Mouse (Mus musculus): ENCODE measurements around the gene Pradc1.
"Not testable (repeated sequence)": the region's sequence is repeated elsewhere in the genome, so short reads cannot be mapped to it uniquely, and the experiment has no call there.

Pradc1 gene

DNA sequence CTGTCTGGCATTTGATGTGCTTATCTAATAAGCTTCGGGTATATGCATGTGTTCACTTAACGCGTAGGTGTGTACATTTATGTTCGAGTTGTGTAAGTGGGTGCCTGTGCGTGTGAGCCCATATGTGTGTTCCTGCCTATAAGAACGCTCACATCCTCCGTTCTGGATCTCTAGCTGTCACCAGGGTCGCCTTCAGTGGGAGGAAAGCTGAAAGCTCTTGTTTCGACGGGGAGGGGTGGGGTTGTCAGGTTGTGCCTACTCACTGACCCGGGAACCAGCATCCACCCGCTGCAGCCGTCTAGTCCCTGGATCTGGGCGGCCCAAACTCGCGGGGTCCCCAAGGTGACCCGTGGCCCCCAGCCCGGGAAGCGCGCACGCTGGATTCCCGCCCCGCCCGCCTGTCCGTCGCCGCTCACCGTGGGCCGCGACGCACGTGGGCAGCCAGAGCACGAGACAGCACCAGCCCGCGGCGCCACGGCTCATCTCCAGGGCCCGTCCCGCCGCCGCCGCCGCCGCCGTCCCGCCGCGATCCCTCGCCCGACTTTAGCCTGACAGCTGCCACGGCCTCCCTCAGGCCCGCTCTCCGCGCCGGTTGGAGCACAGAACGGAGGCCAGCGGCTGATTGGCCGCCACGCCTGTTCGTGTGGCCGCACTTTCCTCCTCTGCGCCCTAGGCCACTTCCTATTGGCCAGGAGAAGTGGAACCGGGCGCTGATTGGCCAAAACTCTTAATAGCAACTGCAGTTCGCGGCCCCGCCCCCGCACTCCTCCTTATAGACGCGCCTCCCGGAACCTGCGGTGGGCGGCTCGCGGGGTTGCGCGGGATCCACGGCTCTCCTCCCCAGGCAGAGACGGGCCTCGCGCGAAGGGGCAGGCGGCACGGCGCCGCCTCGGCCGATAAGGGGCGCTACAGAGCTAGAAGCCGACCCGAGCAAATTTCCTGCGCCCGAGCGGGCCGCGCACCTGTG, 790 bp downstream of the Pradc1 start, which contains the start of gene Cct7:
Gene Cct7 (plus strand): TSS at position 818 of the 967 bp plus-strand sequence.
- DNase-seq (ENCODE audit: low spot score in 2 of 2) = peak; percentile 100

DNA sequence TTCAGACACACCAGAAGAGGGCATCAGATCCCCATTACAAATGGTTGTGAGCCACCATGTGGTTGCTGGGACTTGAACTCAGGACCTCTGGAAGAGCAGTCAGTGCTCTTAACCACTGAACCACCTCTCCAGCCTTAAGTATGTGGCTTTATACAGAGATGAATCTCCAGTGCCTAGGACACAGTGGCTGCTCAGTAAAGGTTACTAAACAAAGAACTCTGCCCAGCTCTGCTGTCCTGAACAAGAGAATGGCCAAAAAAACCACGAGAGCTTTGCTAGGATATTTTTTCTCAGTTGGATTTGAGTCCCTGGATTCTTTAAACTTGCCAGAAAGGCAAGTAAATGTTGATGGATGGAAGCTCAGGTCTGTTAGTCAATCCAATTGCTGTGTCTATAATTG, 1.6 kb downstream of the Pradc1 start:
- DNase-seq (ENCODE audit: low spot score in 2 of 2) = not testable (repeated sequence)

DNA sequence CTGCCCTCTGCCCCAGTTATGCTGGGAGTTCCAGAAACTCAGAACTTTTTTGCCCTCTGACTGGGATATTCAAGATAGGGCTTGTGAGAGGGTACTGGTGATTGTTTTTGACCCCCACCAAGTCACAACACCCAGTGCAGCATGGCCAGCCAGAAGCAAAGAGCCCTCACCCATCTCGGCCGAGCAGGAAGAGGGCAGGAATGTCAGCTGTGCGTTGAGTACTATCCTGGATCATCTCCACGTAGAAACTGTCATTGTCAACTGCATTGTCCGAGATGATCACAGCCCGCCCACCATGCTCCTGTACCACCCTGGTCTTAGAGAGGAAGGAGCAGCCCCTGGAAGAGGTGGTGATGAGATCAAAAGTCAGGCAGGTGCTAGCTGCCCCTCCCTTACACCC, 4.4 kb downstream of the Pradc1 start:
- no peak for DNase-seq (ENCODE audit: low spot score in 2 of 2)

DNA sequence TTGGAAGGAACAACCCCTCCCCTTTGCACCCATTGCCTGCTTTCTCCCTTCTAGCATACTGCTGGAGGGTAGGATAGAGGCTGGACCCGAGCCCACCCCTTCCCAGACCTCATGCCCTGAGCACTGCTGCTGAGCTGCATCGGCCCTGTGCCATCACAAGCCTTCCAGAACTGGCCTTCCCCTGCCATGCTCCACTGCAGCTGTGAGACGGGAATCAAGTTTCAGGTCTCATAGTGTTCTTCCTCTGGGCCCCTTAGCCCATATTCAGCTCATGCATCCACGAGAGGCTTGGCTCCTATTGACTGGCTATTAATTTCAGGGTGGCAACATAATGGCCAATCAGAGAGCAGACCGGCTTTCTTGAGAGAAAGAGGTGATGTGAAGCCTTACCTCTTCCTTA, 6.5 kb downstream of the Pradc1 start:
- DNase-seq (ENCODE audit: low spot score in 2 of 2) = no peak

DNA sequence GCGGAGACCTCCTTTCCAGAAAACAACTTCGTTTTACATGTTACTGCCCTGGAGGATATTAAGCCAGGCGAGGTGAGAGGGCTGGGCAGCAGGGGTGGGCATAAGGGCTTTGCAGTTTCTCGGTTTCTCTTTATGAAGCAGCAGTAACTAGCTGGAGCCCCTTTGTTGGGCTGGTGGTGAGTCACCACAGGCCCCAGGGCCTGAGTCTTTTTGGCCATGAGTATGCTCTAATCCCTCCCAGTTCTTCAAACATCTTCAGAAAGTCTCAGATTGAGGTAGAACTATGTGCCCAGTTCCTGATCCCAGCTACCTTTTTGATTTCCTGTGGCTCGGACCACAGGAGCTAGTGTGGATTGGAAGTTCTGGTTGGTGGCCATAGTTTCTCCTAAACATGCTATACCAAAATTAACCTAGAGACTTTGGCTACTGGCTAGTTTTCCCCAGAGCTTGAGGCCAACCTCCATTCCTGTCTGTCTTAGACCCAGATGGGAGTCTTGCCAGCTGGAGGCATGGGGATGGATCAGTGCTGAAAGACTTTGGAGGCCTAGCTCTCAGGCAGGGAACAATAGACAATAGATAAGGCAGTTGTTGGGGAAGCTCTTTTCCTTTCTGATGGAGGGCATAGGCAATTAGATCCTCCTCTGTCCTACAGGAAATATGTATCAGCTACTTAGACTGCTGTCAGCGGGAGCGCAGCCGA, 7.4 kb downstream of the Pradc1 start:
- no peak for DNase-seq (ENCODE audit: low spot score in 2 of 2)

DNA sequence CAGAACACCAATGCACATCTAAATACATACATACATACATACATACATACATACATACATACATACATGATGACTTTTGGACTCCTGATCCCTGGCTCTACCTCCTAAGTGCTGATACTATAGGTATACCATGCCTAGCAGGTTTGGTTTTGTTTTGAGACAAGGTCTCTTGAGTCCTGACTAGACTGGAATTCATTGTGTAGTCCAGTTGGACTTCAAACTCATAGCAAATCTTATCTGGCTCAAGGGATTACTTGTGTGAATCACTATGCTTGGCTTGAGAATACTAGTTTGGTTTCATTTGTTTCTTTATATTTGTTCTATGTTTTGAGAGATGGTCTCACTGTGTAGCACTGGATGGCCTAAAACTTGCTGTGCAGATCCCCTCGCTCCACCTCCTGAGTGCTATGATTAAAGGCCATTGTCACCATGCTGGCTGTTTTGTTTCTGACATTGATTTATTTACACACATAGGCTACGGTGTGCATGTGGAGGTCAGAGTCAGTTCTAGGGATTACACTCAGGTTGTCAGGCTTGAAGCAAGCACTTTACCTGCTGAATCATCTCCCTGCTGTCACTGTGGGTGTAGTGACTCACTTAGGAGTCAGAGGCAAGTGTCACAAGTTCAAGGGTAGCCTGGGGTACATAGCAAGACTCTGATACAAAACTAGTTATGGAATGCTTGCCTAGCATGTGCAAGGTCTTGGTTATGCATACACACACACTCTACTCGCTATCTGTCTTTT, 8.1 kb downstream of the Pradc1 start:
- no peak for DNase-seq (ENCODE audit: low spot score in 2 of 2)

DNA sequence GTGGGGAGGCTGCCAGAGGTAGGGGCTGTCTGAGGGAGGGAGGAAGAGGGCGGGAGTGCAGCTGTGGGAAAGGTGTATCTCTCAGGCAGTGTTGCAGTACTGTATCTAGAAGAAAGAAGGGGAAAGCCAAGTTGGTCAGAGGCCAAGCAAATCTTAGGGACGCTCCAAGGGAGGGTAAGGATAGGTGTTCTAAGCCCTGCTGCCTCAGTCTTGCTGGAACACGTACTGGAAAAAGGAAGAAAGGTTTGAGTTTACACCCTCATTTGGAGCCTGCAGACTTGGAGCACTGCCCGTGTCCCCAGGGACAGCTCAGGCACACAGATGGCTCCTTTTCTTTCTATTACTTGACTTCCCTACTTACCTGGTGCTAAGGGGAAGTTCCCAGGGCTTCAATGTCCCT, 10.6 kb downstream of the Pradc1 start:
- no peak for DNase-seq (ENCODE audit: low spot score in 2 of 2)

DNA sequence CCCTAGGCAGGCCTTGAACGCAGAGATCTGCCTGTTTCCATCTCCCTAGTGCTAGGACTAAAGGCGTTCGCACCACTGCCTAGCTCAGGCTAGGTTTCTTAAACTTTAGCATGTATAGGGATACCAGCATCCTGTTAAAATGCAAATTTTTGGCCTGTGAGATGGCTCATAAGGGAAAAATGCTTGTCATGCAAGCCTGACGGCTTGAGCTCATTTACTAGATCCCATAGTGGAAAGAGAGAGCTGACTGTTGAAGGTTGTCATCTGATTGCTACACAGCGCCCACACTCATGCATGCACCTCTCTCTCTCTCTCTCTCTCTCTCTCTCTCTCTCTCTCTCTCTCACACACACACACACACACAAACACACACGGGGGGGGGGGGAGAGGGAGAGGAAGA, 15.1 kb downstream of the Pradc1 start:
- DNase-seq (ENCODE audit: low spot score in 2 of 2) = no peak

DNA sequence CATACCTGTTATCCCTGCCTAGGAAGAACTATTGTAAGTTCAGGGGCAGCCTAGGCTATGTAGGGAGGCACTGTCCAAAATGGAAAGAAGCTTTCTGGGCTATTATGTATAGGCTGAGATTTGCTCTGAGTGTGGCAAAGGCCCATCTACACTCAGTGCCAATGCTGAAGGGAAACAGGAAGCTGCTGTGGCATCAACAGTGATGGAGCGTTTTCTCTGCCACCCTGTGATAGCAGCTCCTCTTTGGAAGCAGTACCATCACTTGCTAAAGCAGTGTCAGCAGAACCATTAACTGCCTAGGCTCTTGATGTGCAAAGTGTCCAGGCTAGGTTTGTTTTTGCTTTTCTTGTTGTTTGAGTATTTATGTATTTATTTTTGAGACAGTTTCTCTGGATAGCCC, 15.6 kb downstream of the Pradc1 start:
- DNase-seq (ENCODE audit: low spot score in 2 of 2) = no peak

DNA sequence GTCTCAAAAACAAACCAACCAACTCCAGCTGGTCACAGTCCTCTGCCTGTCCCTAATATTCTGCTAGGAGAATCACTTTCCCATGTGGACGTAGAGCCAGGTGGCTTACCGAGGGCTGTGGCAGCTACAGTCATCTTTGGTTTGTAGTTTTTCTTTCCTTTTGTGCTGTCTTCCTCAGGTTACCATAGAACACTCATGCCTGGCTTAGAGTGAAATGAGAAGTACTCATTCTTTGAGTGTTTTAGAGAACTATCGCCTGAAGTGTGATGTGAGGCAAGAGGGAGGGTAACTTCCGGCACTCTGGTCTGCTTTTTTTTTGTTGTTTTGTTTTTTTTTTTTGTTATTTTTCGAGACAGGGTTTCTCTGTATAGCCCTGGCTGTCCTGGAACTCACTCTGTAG, 17.9 kb downstream of the Pradc1 start:
- no peak for DNase-seq (ENCODE audit: low spot score in 2 of 2)

DNA sequence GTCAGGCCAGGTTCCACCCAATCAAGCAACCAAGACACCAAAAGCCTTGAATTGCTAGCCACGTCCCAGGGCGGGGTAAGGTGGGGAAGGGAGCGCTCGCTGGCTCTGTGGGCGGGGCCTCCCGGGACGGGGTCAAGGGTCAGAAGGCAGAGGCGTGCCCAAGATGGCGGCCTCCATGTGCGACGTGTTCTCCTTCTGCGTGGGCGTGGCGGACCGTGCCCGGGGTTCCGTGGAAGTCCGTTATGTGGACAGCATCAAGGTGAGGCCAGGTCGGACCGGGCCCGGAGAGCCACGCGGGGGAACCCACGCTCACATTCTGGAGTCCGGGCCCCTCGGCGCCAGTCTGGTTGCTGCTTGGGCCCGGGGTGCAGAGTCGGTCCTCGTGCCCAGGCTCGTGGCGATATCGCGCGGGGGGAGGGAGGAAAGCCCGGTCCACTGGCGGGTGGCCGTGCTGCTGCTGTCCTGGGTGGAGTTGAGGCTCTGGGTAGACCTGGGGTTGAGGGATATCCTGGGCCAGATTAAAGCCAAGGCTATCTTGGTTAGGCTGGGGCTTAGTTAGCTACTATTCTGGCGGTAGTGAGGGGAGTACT, 19.8 kb downstream of the Pradc1 start, which contains the start of gene Smyd5:
Gene Smyd5 (plus strand): TSS at position 148 of the 590 bp plus-strand sequence.
- DNase-seq (ENCODE audit: low spot score in 2 of 2) = peak; percentile 68 to 69

DNA sequence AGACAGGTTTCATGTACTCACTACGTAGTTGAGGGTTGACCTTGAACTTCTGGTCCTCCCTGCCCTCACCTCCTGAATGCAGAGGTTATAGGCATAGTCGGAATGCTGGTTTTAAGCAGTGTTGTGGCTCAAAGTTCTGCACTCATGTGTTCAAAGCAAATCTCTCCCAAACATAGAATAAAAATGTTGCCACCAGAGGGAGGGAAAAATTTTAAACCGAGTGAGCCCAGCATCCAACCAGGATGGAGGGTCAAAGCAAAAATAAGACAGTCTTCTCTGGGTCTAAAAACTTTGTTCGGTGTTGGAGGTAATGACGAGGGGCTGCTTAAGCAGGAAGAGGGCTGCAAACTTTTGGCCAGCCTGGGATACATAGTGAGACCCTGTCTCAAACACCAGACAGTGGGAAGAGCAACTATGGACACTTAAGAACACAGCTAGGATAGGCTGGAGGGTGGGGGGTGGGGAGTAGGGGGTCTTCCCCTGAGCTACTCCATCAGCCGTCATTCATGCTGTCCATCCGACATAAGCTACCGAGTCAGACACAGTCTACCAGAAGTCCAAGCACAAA, 20.4 kb downstream of the Pradc1 start:
- DNase-seq (ENCODE audit: low spot score in 2 of 2) = no peak

DNA sequence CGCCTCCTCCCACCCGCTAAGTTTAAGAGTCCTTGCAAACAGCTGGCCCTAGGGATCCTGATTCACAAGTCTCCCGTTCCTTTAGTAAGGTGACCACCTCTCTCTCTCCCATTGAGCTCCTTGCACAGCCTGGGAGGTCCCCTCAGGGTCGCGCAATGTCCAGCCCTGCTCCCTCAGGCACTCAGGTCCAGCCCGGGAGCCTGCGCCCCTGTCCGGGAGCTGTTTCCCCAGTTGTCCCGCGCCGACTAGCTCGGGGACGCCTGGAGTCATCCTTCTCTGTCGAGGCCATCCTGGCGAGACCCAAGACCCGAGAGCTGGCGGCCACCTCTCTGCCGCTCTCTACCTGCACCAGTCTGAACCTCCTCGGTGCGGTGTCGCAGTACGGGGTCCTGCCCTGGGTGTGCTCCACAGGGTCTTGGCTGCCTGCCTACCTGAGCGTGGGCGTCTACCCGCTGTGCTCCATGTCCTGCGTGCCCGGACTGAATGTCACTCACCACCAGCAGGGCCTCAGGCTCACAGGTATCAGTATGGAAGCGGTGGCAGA, 27.9 kb downstream of the Pradc1 start, which contains the start of gene Noto:
Gene Noto (plus strand): TSS at position 51 of the 544 bp plus-strand sequence.
- no peak for DNase-seq (ENCODE audit: low spot score in 2 of 2)

DNA sequence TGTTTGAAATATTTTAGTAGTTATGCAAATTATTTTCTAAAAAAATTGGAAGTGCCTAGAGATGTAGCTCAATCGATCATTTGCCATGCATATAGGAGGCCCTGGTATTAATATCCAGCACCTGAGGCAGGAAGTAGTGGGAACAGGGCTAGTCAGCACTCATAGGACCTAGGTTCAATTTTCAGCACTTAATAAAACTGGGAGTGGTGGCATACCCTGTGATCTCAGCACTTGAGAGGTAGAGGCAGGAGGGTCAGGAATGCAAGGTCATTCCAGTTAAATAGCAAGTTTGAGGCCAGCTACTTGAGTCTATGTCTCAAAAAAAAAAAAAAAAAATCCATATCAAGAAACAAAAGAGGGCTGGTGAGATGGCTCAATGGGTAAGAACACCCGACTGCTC, 32.6 kb downstream of the Pradc1 start:
- no peak for DNase-seq (ENCODE audit: low spot score in 2 of 2)

DNA sequence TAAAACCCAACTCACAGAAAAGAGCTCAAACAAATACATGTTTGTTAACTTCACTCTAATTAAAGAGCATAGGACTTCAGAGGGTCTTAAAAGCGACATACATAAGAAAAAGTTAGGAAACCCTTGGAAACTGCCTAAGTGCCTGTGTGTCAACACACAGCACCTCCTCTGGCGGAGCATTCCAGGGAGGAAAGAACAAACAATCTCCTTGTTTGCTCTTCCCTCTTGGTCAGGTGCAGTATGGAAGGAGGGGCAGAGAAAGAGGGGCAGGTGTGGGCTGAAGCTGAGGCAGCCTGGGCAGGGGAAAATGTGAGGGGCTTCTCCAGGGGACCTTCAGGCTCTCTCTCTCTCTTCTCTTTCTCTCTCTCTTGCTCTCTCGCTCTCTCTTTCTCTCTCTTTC, 35.9 kb downstream of the Pradc1 start:
- DNase-seq (ENCODE audit: low spot score in 2 of 2) = no peak

DNA sequence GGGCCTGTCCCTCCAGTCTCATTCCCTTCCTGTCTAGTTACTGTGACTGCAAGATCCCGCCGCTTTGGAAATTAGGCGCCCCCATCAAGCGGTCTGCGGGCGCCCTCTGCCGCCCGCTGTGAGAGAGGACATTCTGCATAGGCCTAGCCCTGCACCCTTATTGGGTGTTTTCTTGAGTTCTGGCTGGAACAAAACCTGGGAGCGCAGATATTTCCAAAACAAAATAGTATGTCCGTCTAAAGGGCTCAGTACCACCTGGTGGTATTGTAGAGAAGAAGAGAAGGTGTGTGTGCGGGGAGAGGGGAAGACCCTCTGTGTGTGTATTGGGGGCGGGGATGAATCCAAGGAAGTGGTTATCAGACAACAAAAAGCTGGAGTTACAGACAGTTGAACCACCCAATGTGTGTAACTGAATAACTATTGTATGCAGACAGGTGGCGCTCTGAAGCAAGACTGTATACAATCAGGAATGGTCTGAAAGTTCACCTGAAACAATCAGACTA, 40.9 kb downstream of the Pradc1 start:
- no peak for DNase-seq (ENCODE audit: low spot score in 2 of 2)

DNA sequence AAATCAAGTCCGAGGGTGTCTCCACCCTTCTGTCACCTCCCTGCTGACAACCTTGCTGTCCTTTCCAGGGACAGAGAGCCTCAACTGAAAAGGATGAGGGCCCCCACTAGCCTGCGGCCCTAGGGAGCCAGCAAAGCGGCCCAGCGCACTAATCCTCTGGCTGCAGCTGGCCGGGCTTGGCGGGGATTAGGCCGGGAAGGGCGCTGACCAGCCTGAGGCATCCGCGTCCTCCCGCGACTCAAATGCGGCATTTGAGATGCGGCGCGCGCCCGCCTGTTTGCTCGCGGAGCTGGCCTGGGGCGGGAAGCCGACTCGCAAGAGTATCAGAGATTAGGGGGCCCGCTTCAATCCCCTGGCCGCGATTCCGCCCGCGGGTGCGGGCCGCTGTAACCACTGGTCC, 42.8 kb downstream of the Pradc1 start:
- no peak for DNase-seq (ENCODE audit: low spot score in 2 of 2)

DNA sequence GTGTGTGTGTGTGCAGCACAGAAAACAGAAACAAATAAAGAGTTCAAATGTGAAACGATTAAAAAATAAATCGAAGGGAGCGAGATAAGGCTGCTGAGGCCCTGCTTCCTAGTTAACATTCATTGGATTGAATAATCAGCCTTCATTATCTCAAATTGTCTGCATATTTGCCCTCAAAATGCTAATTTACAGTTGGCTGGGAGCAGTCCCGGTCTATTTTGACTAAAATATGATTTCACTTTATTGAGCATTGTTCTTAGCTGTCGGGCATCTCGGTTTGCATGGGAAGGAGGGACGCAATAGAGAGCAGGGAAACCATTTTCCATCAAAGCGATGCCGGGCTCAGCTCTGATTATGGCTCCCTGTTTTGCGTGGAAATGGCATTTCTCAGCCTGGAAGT, 48.7 kb downstream of the Pradc1 start:
- no peak for DNase-seq (ENCODE audit: low spot score in 2 of 2)

DNA sequence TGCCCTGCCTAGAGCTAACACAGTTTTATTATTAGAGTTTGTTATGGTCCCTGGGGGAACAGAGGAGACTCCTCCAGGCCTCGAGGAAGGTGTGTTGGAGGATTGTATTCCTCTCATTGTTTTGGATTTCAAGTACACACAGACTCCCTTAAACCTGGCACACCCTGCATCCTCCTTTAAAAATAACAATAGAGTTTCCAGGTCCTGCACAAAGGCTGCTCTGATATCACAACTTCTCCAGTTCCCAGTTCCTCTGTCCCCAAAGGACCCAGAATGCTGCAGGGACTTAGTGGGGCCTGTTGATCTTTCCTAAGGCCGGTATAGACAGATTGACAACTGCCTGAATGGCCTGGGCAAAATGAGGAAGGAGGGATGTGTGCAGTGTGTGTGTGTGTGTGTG, 49.2 kb downstream of the Pradc1 start:
- DNase-seq (ENCODE audit: low spot score in 2 of 2) = no peak

DNA sequence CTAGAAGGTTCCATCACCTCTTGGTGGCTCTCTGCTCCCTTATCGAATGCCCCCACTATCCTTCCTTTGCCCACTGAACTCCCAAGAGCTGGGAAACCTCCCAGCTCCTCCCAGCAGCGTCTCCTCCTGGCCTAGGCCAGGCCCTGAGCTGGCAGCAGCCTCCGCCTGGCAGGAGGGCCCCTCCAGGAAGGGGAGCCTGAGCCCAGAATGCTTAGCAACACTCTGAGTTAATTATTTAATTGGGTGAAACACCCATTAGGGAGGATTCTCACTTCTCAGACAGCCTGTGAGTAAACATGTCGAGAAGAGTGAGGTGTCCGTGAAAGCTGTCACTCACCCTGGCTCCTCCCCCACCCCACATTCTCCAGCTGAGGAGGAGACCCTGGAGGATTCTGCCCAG, 52.1 kb downstream of the Pradc1 start:
- no peak for DNase-seq (ENCODE audit: low spot score in 2 of 2)

DNA sequence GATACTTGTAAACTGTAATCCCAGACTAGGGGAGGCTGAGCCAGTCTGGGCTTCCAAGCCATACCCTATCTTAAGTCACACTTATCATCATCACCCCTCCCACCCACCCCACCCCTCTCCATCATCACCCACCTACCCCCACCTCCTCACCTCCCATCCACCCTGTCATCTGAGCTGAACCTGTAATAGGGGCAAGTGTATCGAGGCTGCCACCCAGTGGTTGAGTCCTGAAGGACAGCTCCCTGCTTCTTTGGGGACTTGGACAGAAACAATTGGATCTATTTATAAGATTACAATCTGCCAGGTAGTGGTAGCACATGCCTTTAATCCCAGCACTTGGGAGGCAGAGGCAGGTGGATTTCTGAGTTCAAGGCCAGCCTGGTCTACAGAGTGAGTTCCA, 54.6 kb downstream of the Pradc1 start:
- DNase-seq (ENCODE audit: low spot score in 2 of 2) = peak in 1 of 2 experiments; percentile 21
